Mouse (Mus musculus) subcutaneous adipose tissue, adult 2 months (tissue): ENCODE measurements around the gene Fstl1. TPM values are rescaled to one million over a fixed set of nuclear protein-coding genes. Genes with fewer than 3 reads are reported as not detected.

Source experiments
- polyA plus RNA-seq: library from polyadenylated mRNA; depleted of rRNA; stranded (reverse); fragments of >200 nt; gene quantifications from 2 replicates; pipeline ENCODE4 v1.2.3, GENCODE M21; 2012; ENCODE audit warnings: low replicate concordance; rRNA removed

Fstl1 gene
- polyA plus RNA-seq = 140 and 193 TPM in 2 replicates

DNA sequence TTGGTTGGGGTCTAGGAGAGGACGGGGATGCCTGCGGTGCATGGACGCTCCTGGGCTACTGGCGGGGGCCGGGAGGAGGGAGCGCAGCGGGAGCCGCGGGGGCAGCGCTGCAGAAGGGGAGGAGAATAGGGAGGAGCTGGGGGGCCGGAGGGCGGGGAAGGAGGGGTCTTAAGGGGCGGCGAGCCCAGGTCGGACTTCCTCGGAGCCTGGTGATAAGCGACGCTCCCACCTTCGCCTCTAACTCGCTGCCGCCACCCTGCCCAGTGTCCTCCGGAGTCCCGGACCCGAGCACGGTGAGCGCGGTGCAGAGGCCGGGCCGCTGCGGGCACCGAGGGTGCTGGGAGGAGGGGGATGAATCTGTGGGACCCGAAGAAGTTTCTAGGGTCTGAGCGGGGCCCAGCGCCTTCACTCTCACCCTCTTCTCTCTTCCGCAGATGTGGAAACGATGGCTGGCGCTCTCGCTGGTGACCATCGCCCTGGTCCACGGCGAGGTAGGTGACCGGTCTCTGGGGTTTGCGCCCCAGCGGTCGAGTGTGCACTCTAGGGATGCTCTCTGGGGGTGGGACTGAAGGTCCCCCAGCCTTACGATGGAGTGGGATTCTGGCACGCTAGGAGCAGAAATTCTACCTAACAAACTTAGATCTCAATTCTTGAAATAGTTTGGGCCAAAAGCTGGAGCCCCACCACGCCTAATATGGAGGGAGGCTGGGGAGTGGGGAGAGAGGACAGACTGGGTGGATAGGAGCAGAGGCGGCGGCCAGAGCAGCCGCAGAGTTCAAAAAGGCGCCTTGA lies at the start of gene Fstl1:
TSS of gene Fstl1 (plus strand) at position 14 of the 792 bp plus-strand sequence.

DNA sequence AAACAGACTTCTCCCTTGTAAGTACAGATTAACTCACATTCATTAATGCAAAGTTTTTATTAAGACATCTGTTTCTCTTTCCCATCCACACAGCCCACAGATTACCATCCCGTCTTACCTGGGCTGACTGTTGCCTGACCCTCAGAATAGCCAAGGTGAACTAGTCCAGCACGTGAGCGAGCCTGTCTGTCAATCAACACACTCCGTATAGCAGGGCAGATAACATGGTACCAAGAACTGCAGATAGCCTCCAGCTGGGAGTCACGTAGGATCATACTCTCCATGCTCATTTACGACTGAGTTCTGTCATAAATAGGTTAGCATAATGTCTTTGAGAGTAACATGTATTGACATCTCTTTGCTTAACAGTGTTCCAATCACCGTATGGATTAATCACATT lies 84.4 kb downstream of the Fstl1 start, which contains the start of gene Gm36028:
TSS of gene Gm36028 (minus strand) at position 118 of the 400 bp plus-strand sequence.

DNA sequence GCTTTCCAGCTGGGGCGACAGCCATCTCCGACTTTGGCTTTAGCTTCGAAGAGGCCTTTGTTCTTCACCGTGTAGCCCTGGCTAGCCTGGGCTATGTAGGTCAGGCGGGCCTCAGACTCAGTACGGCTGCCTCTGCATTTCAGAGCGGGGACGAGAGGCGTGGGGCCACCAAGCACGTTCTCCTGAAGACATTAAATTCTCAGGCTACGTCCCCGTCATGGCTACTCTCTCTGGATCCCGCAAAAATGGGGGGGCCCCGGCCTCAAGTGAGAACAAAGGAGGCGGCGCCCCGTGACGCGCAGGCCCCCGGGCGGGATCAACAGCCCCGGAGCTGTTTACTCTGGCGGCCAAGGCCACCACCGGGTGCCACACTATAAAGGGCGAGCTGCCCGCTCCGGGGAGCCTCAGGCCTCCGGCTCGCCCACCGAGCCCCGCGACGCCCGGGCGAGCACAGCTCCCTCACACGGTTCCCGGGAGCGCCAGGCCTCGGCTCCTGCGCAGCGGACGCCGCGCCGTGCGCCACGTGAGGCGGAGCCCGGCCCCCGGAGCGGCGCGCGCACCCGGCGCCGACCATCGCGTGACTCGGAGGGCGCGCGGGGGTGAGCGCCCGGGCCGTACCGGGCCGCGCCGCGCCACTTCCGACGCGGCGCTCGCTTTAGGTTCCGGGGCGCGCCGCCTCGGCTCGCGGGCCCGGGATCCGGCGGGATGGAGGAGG lies 91.3 kb downstream of the Fstl1 start, which contains the start of gene Lrrc58:
TSS of gene Lrrc58 (plus strand) at position 599 of the 715 bp plus-strand sequence.

Other genes with a start within 250 kb of the Fstl1 start
- 8.4 and 9.6 TPM in 2 replicates for gene Gtf2e1, start 237.1 kb upstream of the Fstl1 start, polyA plus RNA-seq
- gene Rabl3, start 237.0 kb upstream of the Fstl1 start, polyA plus RNA-seq = 2.2 and 3.2 TPM in 2 replicates
- 0.32 TPM in 1 of 2 replicates, not detected in the other for gene Hgd, start 196.7 kb upstream of the Fstl1 start, polyA plus RNA-seq
- 93.3 and 139 TPM in 2 replicates for gene Ndufb4, start 122.4 kb upstream of the Fstl1 start, polyA plus RNA-seq
- 0.10 and 0.30 TPM in 2 replicates for gene Gm36028, start 84.3 kb downstream of the Fstl1 start, polyA plus RNA-seq
- 32.9 and 43.2 TPM in 2 replicates for gene Lrrc58, start 91.5 kb downstream of the Fstl1 start, polyA plus RNA-seq
- 0.13 and 1.3 TPM in 2 replicates for gene Gpr156, start 139.6 kb downstream of the Fstl1 start, polyA plus RNA-seq